Mouse (Mus musculus) gastrocnemius, postnatal 36 days (tissue): Measurements from ENCODE around the gene Rpl10. TPM values are rescaled to one million over a fixed set of nuclear protein-coding genes. Genes with fewer than 3 reads are reported as not detected.

ENCODE experiments used
- DNase-seq, 2 experiments: peaks; one replicate each; pipeline ENCODE4 v3.0.0; 2022
- intact Hi-C: fragments of 180-260 bp; cut with DNase I; formaldehyde crosslinking; loops from one replicate; pipeline ENCODE4 v1.15.1; 2025
- long read RNA-seq, 2 experiments: library from polyadenylated mRNA; stranded (forward); transcript quantifications; one replicate each; pipeline ENCODE4 v2.0.0; 2021
- total RNA-seq, 2 experiments: library from RNA; stranded (reverse); gene quantifications; 2 replicates each; pipeline ENCODE4 v1.2.3; 2021

Rpl10 gene
- 100 to 1,000 TPM; 133 to 141 TPM for total RNA-seq
- long read RNA-seq, experiment 1, transcript Rpl10-201 (7 exons, 799 nt) = major isoform, 5 of 16 reads
- long read RNA-seq, experiment 1, partial matches to known transcripts = 3 of 16 reads
- long read RNA-seq, experiment 1, other reads (novel, unspliced or antisense) = 5 of 16 reads
- long read RNA-seq, experiment 2, transcript Rpl10-201 (7 exons, 799 nt) = major isoform, 5 of 18 reads
- long read RNA-seq, experiment 2, partial matches to known transcripts = 6 of 18 reads
- long read RNA-seq, experiment 2, other reads (novel, unspliced or antisense) = 3 of 18 reads

DNA sequence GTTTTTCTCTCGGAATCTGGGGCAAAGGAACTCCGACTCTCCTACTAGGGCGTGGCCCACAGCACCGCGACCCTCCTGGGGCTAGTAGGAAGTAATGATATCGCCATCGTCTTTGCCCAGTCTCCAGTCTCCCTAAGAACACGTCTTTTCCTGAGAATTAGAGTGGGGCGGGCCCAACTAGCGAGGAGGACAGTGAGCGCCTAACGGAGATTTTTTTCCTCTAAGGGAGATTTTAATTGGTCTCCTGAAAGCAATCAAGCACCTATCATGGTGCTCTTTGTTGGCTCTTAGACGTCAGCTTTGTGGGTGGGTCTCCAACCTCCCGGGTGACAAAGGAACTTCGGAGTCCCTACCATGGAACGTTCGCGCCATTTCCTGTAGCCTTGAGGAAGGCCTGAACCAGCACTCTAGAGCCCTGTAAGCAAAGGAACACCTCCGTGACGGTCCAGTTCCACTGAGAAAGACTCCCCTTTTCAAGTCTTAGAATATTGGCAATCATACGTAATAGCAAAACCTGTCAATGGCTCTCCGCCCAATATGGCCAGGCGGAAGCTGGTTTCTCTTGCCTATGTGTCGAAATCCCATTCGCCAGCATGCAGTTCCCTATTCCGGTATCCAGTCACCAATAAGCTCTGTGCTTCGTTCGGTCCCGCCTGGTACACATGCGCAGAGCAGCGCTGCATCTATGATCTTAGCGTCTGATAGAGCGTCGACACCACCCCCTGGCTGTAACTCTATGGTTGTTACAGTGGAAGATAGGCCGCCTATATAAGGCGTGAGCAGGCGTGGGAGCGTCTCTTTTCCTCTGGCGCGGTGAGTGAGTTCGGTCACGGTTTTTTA is at the start of gene Rpl10:
Gene Rpl10 (plus strand): TSS at position 751 of the 840 bp plus-strand sequence.
- intact Hi-C loops = no loop called here
- DNase-seq = peak; percentile 77 to 87

DNA sequence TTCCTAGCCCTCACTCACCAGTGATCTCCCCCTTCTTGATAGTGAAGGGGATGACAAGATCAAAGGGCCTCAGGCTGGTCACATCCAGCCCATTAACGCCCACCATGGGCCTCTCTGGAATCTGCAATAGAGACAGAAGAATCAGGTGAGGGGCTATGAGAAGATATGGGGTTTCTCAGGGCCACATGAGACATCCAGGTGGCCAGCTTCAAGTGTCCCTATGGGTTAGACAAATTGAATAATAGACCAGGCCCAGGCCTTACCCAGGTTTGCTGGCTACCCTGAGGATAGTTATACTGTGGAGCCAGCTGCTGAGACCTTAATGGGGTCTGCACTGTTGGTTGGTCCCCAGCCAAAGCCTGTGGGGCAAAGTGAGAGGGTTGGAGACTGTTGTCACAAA is 40.6 kb upstream of the Rpl10 start:
- intact Hi-C loops = no loop called here

DNA sequence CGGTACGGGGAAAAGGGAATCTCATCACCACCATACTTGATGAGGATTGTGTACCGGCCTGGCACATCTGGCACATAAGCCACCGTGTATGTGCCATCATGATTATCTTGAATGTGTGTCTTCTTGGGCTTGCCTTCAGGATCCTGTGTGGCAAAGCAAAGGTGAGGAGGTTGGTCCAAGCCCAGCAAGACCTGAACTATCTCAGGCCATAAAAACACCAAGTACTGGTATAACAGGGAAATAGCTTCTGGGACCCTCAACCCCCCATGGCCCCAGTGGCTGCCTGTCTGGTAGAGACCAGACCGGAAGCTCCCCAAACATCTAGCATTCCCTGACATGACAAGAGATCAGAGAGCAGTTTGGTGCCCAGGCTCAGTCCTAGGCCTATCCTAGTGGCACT is 37.4 kb upstream of the Rpl10 start:
- intact Hi-C loops = no loop called here
- no peak for DNase-seq

More for the DNA sequence above, 40.6 kb upstream of the Rpl10 start:
- no peak for DNase-seq

DNA sequence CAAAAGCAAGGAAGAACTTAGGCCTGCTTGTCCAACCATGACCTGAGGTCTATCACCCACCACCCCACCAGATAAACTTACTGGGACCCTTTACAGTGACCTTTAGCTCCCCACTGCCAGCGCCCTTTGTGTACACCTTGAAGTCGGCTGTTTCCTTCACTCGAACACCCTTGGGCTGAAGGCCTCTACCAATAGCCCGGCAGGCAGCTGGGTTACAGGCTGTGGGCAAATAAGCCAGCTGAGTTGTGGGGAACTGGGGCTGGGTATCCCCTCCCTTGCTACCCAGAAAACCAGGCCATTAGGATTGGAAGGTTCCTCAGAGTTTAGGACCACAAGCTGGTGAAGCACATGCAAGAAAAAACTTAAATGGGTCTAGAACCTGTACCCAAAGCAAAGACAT is 30.3 kb upstream of the Rpl10 start:
- intact Hi-C loops = loop anchor here (5.0 kb wide), 2 partner anchors 123 to 218 kb away; partner anchors contain the start of gene Irak1
- DNase-seq = no peak

DNA sequence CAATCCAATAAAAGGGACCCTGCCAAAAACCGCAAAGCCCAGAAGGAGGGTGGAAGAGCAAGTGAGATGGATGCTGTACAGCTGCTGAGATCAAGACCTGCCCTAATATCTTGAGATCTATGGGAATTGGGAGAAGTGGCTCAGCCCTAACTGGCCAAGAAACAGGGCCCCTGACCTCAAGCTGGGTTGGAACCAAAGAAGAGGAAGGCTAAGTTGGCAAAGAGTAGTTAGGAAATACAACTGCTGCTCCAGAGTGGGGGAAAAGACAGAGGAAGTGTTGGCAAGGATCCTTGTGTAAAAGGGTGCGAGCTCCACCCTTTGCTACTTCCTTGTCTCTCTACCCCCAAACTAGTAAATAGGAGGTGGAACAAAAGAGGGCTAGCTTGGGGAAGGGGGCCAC is 27.2 kb upstream of the Rpl10 start:
- DNase-seq = no peak
- intact Hi-C loops = loop anchor here (5.0 kb wide), 2 partner anchors 126 to 221 kb away; partner anchors contain the start of gene Irak1

DNA sequence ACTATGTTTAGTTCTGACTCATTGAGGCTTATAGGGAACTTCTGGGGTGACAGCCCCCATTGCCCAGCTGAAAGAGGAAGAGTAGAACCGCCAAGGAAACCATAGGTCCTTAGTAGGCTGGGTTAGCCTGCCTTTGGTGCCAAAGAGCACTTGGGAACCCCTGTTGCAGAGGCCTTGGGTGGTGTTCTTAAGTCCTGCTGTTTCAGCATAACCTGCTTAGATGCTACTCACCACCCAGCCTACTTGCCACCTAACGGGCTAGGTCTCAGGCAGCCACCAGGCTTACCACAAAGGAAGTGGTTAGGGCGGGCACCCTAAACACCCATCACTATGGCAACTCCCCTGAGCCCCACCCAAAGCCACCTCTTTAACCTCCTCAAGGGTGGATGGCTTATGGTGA is 26.8 kb upstream of the Rpl10 start:
- intact Hi-C loops = loop anchor here (5.0 kb wide), 2 partner anchors 127 to 222 kb away; partner anchors contain the start of gene Irak1
- DNase-seq = no peak

DNA sequence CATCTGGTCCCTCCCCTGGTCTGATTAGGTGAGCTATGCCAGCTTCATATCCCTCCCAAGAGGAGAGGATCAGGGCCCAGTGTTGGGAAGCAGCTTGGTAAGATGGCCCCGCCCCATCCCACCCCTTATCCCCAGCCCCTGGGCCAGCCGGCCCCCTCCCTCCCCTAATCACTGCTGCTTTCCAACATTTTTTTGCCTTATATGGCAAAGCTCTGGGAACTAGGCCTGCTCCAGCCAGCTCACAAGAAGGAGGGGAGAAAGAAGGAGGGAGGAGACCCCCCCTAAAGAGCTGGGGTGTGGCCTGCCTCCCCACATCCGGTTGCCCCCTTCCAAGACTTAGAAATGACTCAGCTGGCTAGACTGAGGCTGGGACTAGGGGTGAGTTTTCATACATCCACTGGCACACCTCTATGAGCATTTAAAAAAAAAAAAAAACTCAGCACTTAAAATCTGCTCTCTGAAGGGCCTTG is 26.0 kb upstream of the Rpl10 start:
- intact Hi-C loops = loop anchor here (5.0 kb wide), 2 partner anchors 127 to 222 kb away; partner anchors contain the start of gene Irak1
- DNase-seq = peak in 1 of 2 experiments; percentile 41

DNA sequence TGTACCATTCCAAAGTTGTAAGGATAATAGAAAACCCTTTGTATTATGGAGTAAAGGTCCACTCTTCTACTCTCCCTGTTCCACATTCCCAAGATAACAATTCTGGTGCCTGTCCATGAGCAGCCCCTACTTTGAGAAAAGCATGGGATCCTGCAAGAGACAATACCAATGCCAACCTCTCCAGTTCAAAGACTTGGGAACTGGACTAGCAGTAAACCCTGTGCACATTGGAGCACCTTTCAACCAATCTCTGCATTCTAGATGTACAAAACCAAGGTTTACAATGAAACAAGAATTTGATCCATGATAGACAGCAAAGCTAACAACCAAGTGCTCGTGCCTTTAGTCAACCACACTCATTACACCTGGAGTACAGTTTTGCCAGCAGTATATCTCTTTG is 25.5 kb upstream of the Rpl10 start:
- intact Hi-C loops = no loop called here

DNA sequence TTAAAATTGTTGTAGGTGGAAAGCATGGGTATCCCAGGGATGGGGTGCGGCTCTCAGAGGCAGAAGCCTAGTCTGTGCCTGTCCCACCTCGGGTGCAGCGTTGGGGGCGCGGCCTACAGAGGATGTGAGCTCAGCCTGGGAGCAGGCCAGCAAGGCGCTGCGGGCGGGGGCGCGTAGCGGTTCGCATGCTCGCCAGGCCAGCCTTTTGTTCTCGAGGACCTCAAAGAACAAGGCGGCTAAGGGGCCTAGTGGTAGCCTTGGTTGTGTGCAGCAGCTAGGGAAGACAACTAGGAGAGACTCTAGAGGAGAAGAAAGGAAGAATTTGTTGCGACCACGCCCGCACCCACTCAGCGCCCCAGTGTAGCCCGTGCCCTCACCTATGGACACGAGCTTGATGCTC is 24.9 kb upstream of the Rpl10 start:
- DNase-seq = peak; percentile 70 to 78
- intact Hi-C loops = no loop called here

More for the DNA sequence above, 25.5 kb upstream of the Rpl10 start:
- no peak for DNase-seq

DNA sequence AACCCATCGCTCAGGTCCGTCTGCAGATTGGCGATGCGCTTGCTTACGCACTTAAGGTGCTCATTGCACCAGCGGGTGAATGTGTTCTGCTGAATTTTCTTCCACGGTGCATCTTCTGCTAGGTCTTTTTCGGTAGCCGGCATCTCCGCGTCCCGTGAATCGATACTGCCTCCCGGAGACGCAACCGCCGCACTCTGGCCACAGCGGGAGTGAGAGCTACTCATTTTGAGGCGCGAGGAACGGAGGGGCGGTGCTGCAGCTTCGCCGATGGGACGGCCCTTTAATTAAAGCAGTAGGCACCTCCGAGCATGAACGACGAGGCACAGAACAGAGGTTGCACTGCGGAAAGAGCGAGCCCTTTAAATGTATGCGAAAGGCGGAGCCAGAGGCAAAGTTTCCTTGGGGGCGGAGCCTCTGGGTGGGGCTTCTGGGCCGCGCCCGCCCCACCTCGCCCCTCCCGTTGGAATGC is 24.4 kb upstream of the Rpl10 start:
- DNase-seq = peak; percentile 74 to 80

DNA sequence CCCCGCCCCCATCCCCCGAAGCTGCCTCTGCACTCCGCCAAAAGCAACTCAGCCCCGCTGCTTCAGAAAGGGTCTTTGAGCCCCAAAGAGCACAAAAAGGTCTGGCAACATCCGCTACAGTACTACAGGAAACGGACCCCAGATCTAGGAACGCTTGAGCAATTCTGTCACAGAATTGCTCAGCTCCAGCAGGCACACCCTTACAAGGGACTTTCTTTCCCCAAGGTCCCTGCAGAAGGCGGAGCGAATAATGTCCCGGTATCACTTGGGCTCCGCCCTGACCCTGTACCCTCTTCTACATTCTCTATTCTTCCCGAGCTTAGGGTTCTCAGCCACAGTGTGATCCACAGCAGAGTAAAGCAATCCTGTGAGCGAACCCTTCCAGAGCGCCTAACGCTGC is 23.9 kb upstream of the Rpl10 start:
- peak in 1 of 2 experiments; percentile 43 for DNase-seq
- intact Hi-C loops = no loop called here

More for the DNA sequence above, 24.4 kb upstream of the Rpl10 start:
- intact Hi-C loops = no loop called here

DNA sequence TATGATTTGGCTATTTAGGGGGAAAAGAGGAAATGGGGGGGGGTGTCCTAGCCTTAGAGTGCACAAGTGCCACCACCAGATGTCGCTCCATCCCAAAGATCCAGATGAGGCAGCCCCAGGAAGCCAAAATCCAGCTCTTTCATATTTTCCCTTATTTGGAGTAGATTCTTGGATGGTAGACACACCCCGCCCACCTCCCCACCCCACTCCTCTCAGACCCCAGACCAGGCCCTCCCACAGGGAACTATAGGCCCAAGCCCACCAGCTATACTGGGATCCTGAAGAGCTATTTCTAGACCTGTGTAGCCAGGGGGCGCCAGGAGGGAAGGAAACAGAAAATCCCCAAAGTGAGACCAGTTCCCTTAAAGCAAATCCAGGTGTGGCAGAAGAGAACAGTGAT is 22.0 kb upstream of the Rpl10 start:
- peak in 1 of 2 experiments; percentile 50 for DNase-seq
- intact Hi-C loops = loop anchor here (2.0 kb wide), 1 partner anchor 164 kb away; no protein-coding TSS in a partner anchor

DNA sequence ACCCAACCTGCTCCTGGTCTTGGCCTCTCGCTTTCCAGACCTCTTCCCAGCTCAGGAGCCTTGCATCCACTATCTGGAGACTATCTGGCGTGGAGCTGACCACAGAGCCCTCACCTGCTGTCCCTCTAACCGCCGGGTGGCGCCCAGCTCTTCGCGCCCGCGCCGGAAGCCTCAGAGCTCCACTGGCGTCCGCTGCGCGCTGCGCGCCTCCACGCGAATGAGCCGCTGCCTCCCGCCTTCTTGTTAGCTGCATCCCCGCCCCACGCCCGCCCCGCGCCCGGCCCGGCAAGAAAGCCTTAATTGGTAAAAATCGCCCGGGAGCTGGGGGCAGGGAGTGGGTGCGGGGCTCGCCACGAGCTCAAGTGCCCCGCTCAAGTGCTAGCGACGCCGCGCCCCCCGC is 21.0 kb upstream of the Rpl10 start, which contains the start of gene Flna:
Gene Flna (minus strand): TSS at position 206 of the 400 bp plus-strand sequence.
- peak; percentile 47 to 51 for DNase-seq
- intact Hi-C loops = loop anchor here (2.0 to 5.0 kb wide), 2 partner anchors 53 to 163 kb away; partner anchors contain the start of gene Gdi1

DNA sequence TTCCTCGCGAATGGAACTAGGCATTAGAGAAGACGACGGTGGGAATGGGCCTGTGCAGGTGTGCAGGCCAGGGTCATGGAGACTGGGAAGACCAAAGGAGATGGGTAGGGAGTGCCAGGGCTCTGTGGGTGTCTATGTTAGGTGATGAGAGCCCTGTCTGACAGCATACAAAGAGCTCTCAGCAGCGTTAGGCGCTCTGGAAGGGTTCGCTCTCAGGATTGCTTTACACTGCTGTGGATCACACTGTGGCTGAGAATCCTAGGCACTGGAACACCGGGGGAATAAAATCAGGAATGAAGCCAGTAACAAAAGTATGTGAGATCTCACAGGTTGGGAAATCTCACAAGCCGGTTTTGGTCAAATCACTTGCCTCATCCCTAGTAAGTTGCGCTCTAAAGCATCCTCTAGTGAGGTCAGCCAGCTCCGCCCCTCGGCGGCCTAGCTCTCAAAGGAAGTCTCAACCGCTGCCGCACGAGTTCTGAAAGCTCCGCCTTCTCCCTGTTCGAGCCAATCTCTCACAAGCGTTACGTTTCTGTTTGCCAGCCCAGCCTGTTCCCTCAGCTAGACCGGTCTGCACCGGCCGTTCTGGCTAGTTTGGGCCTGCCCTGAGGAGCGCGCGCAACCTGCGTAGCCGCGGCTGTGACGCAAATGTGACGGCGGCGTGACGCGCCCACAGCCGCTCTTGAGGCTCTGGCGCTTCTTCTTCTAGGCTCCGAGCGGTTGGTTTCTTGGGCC is 16.3 kb upstream of the Rpl10 start, which contains the start of gene Emd:
Gene Emd (plus strand): TSS at position 535 of the 735 bp plus-strand sequence.
- intact Hi-C loops = loop anchor here (5.0 kb wide), 1 partner anchor 48 kb away; the partner anchor contains the start of gene Gdi1
- peak; percentile 72 to 81 for DNase-seq

DNA sequence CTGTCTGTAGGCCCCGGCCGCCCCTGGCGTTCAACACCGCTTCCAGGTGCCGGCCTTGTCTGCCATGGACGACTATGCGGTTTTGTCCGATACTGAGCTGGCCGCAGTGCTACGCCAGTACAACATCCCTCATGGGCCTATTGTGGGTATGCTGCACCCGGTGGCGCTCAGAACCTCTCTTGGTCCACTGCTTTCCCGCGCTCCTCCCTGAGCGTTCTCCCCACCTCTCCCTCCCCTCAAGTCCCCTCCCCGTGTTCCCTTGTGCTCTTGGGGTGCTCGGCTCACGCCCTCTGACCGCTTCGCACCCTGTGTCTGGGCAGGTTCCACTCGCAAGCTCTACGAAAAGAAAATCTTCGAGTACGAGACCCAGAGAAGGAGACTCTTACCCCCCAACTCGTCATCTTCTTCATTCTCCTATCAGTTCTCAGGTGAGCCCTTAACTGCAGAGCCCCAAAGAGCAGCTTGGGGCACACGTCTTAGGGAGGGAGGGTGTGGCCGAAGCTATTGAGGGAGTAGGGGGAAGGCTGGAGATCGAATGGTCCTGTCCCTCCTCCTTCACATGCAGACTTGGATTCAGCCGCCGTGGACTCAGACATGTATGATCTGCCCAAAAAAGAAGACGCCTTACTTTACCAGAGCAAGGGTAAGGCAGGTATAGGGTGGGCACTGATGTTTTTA is 15.6 kb upstream of the Rpl10 start:
- intact Hi-C loops = loop anchor here (5.0 kb wide), 1 partner anchor 47 kb away; the partner anchor contains the start of gene Gdi1
- DNase-seq = no peak

DNA sequence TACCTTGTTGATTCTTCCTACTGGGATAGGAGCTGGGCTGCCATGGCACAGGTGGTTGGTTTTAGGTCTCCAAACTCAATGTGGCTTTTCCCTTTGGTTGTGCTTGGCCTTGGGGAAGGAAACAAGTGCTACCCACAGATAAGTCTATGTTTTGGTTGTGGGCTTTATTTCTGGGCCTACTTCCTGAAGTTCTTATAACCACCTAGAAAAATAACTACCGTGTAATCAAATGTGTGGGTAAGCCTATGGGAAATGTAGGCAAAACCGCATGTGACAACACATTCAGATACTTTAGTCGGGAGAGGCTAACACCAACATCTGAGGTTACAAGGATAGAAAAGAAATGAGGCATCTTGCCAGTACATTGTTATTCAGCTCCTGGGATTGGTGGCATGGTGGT is 12.9 kb upstream of the Rpl10 start:
- DNase-seq = no peak
- intact Hi-C loops = no loop called here

DNA sequence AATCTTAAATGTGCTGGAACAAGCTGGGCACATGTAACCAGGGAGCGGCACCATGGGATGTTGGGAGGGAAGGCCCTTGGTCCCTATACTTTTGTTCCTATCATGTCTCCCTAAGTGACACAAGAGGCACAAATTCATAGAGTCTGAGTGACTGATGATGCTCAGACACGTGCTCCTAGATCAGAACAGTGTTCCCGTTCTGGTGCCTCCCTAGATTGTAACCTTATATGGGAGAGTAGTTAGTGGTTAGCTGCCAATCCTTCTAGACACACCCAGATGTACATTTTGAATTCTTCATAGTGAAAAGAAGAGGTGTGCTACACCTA is 913 bp upstream of the Rpl10 start:
- intact Hi-C loops = no loop called here

DNA sequence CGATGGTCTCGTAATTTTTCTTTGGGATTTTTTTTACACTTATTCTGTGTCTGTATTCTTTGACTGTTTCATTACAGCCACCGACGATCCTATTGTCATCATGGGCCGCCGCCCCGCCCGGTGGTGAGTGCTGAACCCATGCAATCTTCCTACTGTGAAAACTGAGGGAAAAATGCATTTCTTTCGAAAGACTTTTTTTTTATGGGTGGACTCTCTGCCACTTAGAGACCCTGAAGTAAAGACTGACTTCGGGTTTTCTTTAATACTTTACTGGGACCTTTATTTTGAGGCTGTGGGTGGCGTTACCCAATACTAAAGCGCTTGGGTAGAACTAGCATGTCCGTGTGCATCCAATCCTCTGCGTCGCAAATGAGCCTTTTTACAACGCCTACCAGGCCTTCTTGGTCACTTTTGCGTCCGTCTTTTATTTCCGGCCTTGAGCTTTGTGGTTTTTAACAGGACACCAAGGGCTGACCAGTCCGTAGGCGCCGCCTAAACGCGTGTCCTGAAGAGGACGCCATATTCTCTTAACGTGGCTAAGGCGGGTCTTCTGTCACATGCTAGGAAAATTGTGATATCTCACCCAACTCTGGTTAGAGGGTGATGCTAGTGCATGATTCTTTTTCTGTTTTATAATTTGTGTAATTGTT is 415 bp downstream of the Rpl10 start:
- peak in 1 of 2 experiments; percentile 9 for DNase-seq
- intact Hi-C loops = no loop called here

More for the DNA sequence above, 913 bp upstream of the Rpl10 start:
- DNase-seq = no peak
